Mouse (Mus musculus): Measurements from ENCODE around the gene Ube2g2.
A peak's percentile ranks its signal among the peaks of the same experiment; 100 is the strongest.
"Not testable (repeated sequence)": the region's sequence is repeated elsewhere in the genome, so short reads cannot be mapped to it uniquely, and the experiment has no call there.

Ube2g2 gene

GRCm38 (mm10) chr10:77685895-77686664 is 64.0 kb downstream of the Ube2g2 start, which contains the start of gene Tspear:
Tspear (plus strand) TSS chr10:77686569.
- peaks cover 41% of the 10 kb centered on the region for H3K27me3 ChIP-seq (ENCODE audit: insufficient read depth, low read length)
- no peaks in the 10 kb centered on the region for H3K9me3 ChIP-seq (ENCODE audit: low read length)
- TF ChIP-seq POU5F1 (IDR thresholded peaks at IDR 0.05; ENCODE audit: borderline replicate concordance, low read length) (no peak), CTCF (conservative IDR thresholded peaks at IDR 0.05; ENCODE audit: low read length) (no peak), NANOG (IDR thresholded peaks at IDR 0.05; ENCODE audit: borderline replicate concordance, low read length) (no peak)
- H3K36me3 ChIP-seq (ENCODE audit: insufficient read depth, low read length) = no peaks in the 10 kb centered on the region
- peaks cover 47% of the 10 kb centered on the region for H3K4me1 ChIP-seq (replicated peaks; ENCODE audit: low read depth, low read length)
- H3K4me3 ChIP-seq (replicated peaks; ENCODE audit: low read length) = peak within 1 kb of the TSS; percentile 4; the same call in 1 of the 2 replicates

DNA sequence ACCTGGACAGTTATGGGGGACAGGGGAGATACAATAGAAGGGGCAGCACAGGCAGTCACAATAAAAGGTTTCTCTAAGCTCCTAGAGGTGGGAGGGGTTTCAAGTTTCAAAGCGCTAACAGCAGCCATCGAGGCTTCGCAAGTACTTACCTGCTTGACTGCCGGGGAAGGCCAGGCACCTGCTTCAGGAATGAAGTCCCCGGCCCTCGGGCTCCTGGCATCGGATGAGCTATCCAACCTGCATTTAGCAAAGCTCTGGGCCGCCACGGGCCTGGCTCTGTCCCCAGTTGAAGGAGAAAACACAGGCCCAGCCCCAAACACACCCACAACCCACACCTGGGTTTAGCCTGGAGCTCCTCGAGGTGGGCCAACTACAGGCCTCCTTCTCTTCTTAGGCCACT is 64.9 kb downstream of the Ube2g2 start:
- Histone ChIP-seq H3K27me3 (ENCODE audit: insufficient read depth, low read length) (peaks cover 40% of the 10 kb centered on the region), H3K4me3 (replicated peaks; ENCODE audit: low read length) (no peak overlapping the region), H3K9me3 (ENCODE audit: low read length) (no peaks in the 10 kb centered on the region), H3K36me3 (ENCODE audit: insufficient read depth, low read length) (no peaks in the 10 kb centered on the region), H3K4me1 (replicated peaks; ENCODE audit: low read depth, low read length) (peaks cover 47% of the 10 kb centered on the region)
- TF ChIP-seq POU5F1 (IDR thresholded peaks at IDR 0.05; ENCODE audit: borderline replicate concordance, low read length) (no peak), CTCF (conservative IDR thresholded peaks at IDR 0.05; ENCODE audit: low read length) (no peak), NANOG (IDR thresholded peaks at IDR 0.05; ENCODE audit: borderline replicate concordance, low read length) (no peak)

- H3K4me3 ChIP-seq (replicated peaks; ENCODE audit: low read length); H3K36me3 ChIP-seq (ENCODE audit: insufficient read depth, low read length); H3K9me3 ChIP-seq (ENCODE audit: low read length): not testable (repeated sequence)
- H3K4me1 ChIP-seq (replicated peaks; ENCODE audit: low read depth, low read length) = peaks cover 36% of the 10 kb centered on the region
- peaks cover 27% of the 10 kb centered on the region for H3K27me3 ChIP-seq (ENCODE audit: insufficient read depth, low read length)
Measured at GRCm38 (mm10) chr10:77690356-77690807, 68.3 kb downstream of the Ube2g2 start, which contains the start of gene Gm19402. Gm19402 (minus strand) TSS chr10:77690757.
